Mouse (Mus musculus) urinary bladder, postnatal 36 days (tissue): ENCODE data around the gene Pcnx2.

Experiments used
- DNase-seq, 2 experiments: peaks; one replicate each; pipeline ENCODE4 v3.0.0; 2022; ENCODE audit warnings: low spot score in 2 of 2, mixed read lengths in 1 of 2

Pcnx2 gene

DNA sequence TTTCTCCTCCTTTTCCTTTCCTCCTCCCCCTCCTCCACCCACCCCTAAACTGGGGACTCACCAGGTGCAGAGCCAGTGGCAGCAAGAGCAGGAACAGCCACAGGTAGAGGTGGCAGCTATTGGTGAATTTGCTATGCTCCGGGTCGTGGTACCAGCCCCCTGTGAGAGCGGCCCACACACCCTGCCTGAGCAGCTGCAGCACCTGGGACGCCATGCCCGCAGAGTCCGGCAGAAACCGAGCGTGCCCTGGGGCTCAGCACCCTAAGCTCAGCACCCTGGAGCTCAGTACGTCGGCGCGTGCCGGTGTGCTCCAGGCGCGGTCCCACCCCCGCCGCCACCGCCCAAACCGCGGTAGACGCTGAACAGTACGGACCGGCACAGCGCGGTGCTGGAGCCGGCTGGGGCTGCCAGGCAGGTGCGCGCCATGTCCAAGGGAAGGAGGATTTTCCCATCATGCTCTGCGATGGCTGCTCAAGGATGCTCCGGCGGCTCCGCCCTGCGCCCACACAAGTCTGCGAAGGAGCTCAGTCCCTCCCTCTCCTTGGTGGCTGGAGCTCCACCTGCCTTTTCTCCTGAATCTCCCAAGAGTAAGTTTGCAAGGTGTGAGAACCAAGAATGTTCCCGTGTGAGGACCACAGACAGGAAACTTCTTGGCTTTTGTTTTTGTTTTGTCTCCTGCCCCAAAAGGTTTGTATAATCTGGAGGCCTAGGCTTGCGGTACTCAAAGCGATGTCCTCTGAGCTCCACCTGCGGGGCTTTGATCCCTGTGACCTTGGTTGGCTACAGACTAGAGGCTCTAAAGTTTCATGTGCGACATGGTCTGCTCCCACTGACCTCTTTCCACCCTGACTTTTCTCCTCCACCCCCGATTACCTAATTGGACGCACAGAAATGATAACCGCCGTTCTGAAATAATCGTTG is at the start of gene Pcnx2:
TSS of gene Pcnx2 (minus strand) at position 450 of the 921 bp plus-strand sequence.
- DNase-seq, result no peak

- DNase-seq, result no peak
Measured at GRCm38 (mm10) chr8:125944511-125944910, 46.4 kb upstream of the Pcnx2 start.

DNA sequence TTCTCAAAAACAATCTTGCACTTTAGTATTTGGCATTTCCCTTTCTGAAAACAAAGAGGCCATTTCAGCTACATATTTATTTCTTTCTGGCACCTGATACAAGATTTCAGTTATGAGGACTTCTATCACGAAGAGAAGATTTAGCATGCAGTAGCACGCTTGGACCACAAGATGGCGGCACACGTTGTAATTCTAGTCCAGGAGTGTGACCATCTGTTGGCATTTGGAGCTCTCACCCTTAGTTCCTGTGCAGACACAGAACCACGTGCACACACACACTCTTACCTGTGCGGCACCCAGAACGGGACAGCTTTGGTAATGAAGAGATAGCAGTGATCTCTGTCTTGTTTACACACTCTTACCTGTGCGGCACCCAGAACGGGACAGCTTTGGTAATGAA is 37.5 kb upstream of the Pcnx2 start:
- peak; percentile 12 to 13 for DNase-seq

DNA sequence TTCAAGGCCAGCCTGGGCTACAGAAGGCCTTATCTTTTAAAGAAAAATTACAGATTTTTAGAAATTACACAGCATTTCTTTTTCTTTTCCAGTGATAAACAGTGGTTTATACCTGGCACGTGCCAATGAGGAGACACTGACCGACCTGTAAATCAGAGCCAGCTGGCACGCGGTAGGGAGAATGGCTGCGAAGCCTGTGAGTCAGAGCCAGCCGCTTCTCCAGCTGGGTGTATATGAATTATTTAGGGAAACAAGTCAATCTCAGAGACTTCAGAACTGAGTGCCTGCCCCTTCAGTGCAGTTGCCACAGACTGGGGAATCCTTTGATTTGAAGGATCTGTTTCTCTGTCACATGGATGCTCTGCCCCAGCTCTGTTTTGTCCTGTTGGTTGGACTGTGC is 33.7 kb upstream of the Pcnx2 start:
- DNase-seq, result no peak

- no peak for DNase-seq
Measured at GRCm38 (mm10) chr8:125930276-125931046, 32.3 kb upstream of the Pcnx2 start.

GRCm38 (mm10) chr8:125926636-125927035 is 28.5 kb upstream of the Pcnx2 start:
- DNase-seq, result no peak

- no peak for DNase-seq
Measured at GRCm38 (mm10) chr8:125922333-125922732, 24.2 kb upstream of the Pcnx2 start.

DNA sequence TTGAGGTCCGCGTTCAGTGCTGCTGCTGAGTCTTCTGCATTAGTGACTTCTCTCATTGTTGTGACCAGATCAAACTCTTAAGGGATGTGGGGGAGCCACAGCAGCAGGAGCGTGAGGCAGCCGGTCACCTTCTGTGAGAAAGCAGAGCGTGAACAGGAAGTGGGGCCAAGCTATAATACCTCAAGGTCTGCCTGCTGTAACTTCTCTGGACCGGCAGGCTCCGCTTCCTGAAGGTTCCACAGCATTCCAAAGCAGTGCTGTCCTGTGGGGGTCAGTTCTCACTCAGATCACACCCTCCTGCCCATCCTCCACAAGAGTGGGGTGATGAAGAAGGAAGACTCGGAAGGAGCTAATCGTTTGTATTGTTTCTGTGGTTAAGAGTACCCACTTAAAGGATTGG is 22.6 kb upstream of the Pcnx2 start:
- no peak for DNase-seq

DNA sequence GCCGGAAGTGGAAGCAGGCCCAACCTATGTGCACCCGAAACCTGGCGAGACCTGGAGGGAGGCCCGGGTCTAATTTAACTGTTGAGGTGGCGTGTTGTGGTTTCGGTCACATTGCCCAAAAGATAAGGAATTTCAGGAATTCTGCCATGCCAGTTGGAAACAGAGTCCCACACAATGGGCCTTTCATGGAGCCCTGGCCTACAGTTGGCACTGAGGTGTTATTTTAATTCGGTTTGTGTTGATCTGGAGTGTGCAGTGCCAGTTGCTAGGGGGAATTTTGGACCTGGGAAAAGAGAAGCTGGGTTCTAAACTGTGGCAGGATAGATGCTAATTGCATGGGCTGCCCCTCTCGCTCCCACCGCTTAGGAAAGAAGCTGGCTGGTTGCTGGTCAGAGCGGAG is 22.2 kb upstream of the Pcnx2 start:
- no peak for DNase-seq

- DNase-seq, result no peak
Measured at GRCm38 (mm10) chr8:125919560-125919959, 21.4 kb upstream of the Pcnx2 start.

DNA sequence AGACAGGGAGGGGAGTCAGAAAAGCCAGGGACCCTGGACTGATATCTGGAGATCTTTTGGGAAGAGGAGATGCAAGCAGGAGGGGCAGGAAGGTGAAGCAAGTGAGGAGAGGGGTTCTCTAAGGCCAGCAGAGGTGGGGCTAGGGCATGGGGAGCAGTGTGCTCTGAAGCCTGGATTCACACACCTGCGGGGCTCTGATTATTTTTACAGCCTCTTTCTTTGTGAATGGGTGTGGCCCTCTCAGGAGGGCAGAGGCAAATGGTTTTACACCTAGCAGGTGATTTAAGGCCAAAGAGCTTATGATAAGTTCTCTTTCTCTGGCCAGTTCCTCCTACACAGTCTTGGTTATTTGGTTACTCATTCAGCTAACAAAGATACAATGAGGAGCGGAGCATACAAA is 20.6 kb upstream of the Pcnx2 start:
- no peak for DNase-seq

GRCm38 (mm10) chr8:125917013-125917412 is 18.9 kb upstream of the Pcnx2 start:
- no peak for DNase-seq

DNA sequence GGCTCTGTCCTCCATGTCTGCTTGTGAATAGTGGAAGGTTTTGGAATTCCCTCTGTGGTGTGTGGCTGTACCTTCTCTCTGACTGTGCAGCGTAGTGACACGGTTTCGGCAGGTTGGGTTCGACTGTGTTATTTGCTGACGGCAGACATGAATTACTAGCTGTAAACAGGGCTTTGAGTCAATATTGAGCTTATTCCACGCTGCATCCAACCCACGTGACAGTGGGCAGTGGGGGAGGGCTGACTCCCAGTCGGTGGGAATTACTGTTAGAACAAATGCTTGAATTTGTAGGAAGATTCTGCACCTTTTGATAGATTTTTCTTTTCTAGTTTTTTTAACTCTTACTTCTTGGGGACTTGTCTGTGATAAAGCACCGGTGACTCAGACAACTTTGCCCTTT is 16.3 kb upstream of the Pcnx2 start:
- DNase-seq, result no peak

DNA sequence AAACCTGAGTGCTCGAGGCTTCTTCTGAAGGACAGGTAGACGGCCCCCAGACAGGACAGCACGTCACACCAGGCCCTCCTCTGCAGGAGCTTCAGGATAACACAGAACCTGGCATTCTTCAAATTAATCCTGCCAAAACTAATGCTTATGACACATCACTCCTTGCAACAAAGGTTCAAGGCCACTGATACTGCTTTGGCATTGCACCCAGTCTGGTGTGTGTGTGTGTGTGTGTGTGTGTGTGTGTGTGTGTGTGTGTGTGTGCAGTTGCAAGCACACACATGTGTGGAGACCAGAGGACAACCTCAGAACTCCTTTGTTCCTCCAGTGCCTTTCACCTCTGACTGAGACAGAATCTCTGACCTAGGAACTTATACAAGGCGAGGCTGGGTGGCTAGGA is 15.1 kb upstream of the Pcnx2 start:
- DNase-seq, result no peak

- no peak for DNase-seq
Measured at GRCm38 (mm10) chr8:125911229-125911580, 13.1 kb upstream of the Pcnx2 start.

GRCm38 (mm10) chr8:125910365-125911228 is 12.5 kb upstream of the Pcnx2 start, which contains the start of gene Map3k21:
Gene Map3k21, plus strand, starts transcription at chr8:125910450.
- peak; percentile 22 to 23 for DNase-seq

DNA sequence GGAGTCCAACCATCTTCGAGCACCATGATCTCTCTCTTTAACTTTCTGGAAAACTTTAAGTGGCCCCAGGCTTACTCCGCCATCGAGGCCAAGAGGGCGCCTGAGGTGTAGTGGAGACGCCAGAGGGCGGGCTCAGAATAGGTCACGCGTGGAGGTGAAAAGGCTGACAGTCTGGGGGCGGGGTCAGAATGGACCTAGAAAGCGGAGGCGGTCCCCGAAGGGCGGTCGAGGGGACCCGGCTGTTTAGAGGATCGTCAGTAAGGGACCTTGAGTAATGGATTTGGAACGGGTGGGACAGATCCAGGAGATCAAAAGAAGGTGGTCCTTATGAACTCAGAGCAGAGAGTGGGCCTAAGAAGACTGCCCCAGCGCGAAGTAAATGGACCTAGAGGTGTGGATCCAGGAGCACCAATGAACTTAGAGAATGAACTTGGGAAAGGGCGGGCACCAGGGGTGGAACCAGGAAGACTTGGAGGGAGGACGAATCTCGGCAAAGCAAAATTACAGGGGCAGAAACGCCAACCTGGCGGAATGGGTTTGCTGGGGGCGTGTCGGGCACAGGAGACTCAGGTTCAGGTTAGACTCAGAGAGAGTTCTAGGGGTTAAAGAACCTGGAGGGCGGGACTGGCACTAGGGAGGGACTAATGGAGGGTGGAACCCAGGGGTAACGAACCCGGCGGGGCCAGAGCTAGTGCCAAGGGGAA is 11.7 kb upstream of the Pcnx2 start:
- DNase-seq, result peak; percentile 52 to 69

- DNase-seq, result no peak
Measured at GRCm38 (mm10) chr8:125907311-125907710, 9.2 kb upstream of the Pcnx2 start.

- DNase-seq, result no peak
Measured at GRCm38 (mm10) chr8:125905341-125905740, 7.2 kb upstream of the Pcnx2 start.

GRCm38 (mm10) chr8:125902521-125902920 is 4.4 kb upstream of the Pcnx2 start:
- no peak for DNase-seq

GRCm38 (mm10) chr8:125901167-125901566 is 3.0 kb upstream of the Pcnx2 start:
- DNase-seq, result no peak
